Mouse (Mus musculus): Measurements from ENCODE around the gene Gpr153. TPM values are rescaled to one million over a fixed set of nuclear protein-coding genes. Genes with fewer than 3 reads are reported as not detected.
A peak's percentile ranks its signal among the peaks of the same experiment; 100 is the strongest.

The Gpr153 gene
- polyA plus RNA-seq, 1 experiment from 2014 or later, result 2.9 TPM

DNA sequence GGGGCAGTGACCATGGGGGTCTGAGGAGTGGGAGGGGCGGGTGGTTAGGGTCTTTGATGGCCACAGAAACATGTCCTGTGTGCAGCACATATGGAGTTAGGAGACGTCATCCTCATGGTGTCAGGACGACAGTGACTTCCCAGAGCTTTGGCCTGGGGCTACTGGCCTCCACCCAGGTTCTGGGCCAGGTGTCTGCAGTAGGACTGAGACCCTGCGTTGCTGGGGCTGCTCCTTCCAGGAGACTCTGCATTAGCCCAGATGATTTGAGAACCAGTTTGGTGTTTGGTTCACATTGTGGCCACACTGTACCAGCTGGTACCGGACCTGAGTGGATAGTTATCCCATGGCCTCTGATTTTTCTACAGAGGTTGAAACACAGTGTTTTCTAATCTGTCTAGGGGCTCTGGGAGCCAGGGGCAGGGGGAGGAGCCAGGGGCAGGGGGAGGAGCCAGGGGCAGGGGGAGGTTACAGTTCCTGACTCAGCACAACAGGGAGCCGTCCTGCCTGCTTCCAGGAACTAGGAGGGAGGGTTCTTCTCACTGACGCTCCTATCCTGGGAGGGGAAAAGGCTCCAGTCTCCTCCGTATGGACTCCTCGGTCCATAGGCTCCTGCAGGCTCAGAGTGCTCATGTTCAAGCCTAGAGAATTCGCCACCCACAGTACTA is 10.4 kb upstream of the Gpr153 start:
- peak overlapping the region; percentile 17 for H3K4me2 ChIP-seq (replicated peaks; ENCODE audit: low read depth)
- H3K27me3 ChIP-seq (replicated peaks; ENCODE audit: control insufficient read depth, insufficient read depth, low read length), result no peaks in the 10 kb centered on the region
- WGBS, result 41% methylated on average over 10 of the region's 10 CpGs
- no peak overlapping the region for H3K4me3 ChIP-seq (ENCODE audit: low read depth, low read length)
- peak; percentile 55; the same call in 1 of the 2 replicates for ATAC-seq
- 0 out of 2 replicates have a peak overlapping the region, but pooled peaks have one; percentile 17 for H3K9ac ChIP-seq (ENCODE audit: low read depth, low read length)
- no peaks in the 10 kb centered on the region; the same call in 1 of the 2 replicates for H3K36me3 ChIP-seq (ENCODE audit: control insufficient read depth, insufficient read depth)
- H3K4me1 ChIP-seq (replicated peaks; ENCODE audit: control insufficient read depth, insufficient read depth, low read length), result peaks cover 4% of the 10 kb centered on the region; the same call in 1 of the 2 replicates
- peak overlapping the region; percentile 62 for H3K27ac ChIP-seq (ENCODE audit: low read depth, low read length)
- TF ChIP-seq CTCF (IDR thresholded peaks at IDR 0.05; ENCODE audit: low read depth), result no peak
- H3K9me3 ChIP-seq (ENCODE audit: control insufficient read depth), result no peaks in the 10 kb centered on the region

- ATAC-seq, result peak; percentile 28; the same call in 1 of the 2 replicates
- Histone ChIP-seq H3K4me2 (replicated peaks; ENCODE audit: low read depth) (peak overlapping the region; percentile 17), H3K4me1 (replicated peaks; ENCODE audit: control insufficient read depth, insufficient read depth, low read length) (peaks cover 4% of the 10 kb centered on the region; the same call in 1 of the 2 replicates), H3K27me3 (replicated peaks; ENCODE audit: control insufficient read depth, insufficient read depth, low read length) (no peaks in the 10 kb centered on the region), H3K4me3 (ENCODE audit: low read depth, low read length) (no peak overlapping the region), H3K9me3 (ENCODE audit: control insufficient read depth) (no peaks in the 10 kb centered on the region), H3K27ac (ENCODE audit: low read depth, low read length) (peak overlapping the region; percentile 62), H3K36me3 (ENCODE audit: control insufficient read depth, insufficient read depth) (no peaks in the 10 kb centered on the region; the same call in 1 of the 2 replicates), H3K9ac (ENCODE audit: low read depth, low read length) (0 out of 2 replicates have a peak overlapping the region, but pooled peaks have one; percentile 17)
- TF ChIP-seq CTCF (IDR thresholded peaks at IDR 0.05; ENCODE audit: low read depth), result no peak
- WGBS, result 46% methylated on average over 4 of the region's 4 CpGs
Measured at GRCm38 (mm10) chr4:152264177-152264530, 9.9 kb upstream of the Gpr153 start.

DNA sequence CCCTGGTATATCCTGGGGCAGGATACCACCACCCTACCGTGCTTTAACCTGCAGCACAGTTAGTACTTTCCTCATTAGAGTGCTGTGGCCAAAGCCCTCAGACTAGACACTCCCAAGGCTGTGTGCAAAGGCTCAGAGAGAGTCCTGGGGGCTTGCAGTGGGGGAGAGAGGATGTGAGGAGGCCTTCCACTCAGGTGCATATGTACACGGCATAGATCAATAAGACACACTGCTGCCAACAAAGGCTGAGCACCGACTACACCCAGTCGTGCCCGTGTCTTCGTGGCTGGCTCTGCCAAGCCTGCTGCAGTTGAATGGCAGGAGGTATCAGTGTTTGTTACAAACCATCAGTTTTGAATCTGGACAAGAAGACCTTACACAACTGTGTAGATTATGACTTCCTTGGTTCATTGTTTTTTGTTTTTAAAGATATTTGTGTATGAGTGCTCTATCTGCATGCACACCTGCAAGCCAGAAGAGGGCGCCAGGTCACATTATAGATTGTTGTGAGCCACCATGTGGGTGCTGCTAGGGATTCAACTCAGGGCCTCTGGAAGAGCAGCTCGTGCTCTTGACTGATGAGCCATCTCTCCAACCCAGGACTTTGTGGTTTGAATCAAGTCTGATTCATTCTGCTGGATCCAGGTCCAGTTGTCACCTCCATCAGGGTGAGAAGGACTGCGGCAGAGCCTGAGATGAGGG is 9.0 kb upstream of the Gpr153 start:
- TF ChIP-seq CTCF (IDR thresholded peaks at IDR 0.05; ENCODE audit: low read depth), result peak; percentile 64
- WGBS, result 87% methylated on average over 9 of the region's 9 CpGs
- 0 out of 2 replicates have a peak overlapping the region, but pooled peaks have one; percentile 62 for H3K27ac ChIP-seq (ENCODE audit: low read depth, low read length)
- no peak overlapping the region for H3K4me3 ChIP-seq (ENCODE audit: low read depth, low read length)
- H3K36me3 ChIP-seq (ENCODE audit: control insufficient read depth, insufficient read depth), result no peaks in the 10 kb centered on the region; the same call in 1 of the 2 replicates
- no peak for ATAC-seq
- no peaks in the 10 kb centered on the region for H3K27me3 ChIP-seq (replicated peaks; ENCODE audit: control insufficient read depth, insufficient read depth, low read length)
- peaks cover 4% of the 10 kb centered on the region; the same call in 1 of the 2 replicates for H3K4me1 ChIP-seq (replicated peaks; ENCODE audit: control insufficient read depth, insufficient read depth, low read length)
- no peak overlapping the region for H3K4me2 ChIP-seq (replicated peaks; ENCODE audit: low read depth)
- H3K9ac ChIP-seq (ENCODE audit: low read depth, low read length), result no peak overlapping the region
- H3K9me3 ChIP-seq (ENCODE audit: control insufficient read depth), result no peaks in the 10 kb centered on the region

DNA sequence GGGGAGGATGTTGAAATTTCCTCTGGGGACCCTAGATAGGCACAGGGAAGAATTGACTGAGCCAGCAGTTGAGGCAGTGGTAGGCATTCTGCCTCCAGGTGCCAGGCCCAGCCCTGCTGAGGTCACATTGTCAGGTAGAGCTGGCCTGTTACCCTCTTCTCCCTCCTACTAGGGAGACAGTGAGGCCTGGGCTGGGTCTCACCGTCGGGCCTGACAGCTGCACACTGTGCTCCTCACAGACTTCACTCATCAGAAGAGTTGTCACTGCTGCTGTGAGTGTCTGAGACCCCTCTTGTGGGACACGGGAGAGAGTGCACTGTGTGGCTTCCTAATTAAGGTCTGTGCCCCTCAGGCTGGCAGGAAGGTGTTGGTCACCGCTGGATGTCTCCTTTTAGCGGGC is 8.2 kb upstream of the Gpr153 start:
- WGBS, result 72% methylated on average over 5 of the region's 5 CpGs
- H3K27me3 ChIP-seq (replicated peaks; ENCODE audit: control insufficient read depth, insufficient read depth, low read length), result no peaks in the 10 kb centered on the region
- no peak overlapping the region for H3K27ac ChIP-seq (ENCODE audit: low read depth, low read length)
- H3K36me3 ChIP-seq (ENCODE audit: control insufficient read depth, insufficient read depth), result no peaks in the 10 kb centered on the region; the same call in 1 of the 2 replicates
- H3K9me3 ChIP-seq (ENCODE audit: control insufficient read depth), result no peaks in the 10 kb centered on the region
- no peak overlapping the region for H3K9ac ChIP-seq (ENCODE audit: low read depth, low read length)
- peaks cover 4% of the 10 kb centered on the region; the same call in 1 of the 2 replicates for H3K4me1 ChIP-seq (replicated peaks; ENCODE audit: control insufficient read depth, insufficient read depth, low read length)
- no peak overlapping the region for H3K4me3 ChIP-seq (ENCODE audit: low read depth, low read length)
- ATAC-seq, result no peak
- H3K4me2 ChIP-seq (replicated peaks; ENCODE audit: low read depth), result no peak overlapping the region
- no peak for TF ChIP-seq CTCF (IDR thresholded peaks at IDR 0.05; ENCODE audit: low read depth)

GRCm38 (mm10) chr4:152266236-152266895 is 7.7 kb upstream of the Gpr153 start:
- H3K4me3 ChIP-seq (ENCODE audit: low read depth, low read length), result no peak overlapping the region
- no peak overlapping the region for H3K4me2 ChIP-seq (replicated peaks; ENCODE audit: low read depth)
- no peak overlapping the region for H3K9ac ChIP-seq (ENCODE audit: low read depth, low read length)
- no peak overlapping the region for H3K27ac ChIP-seq (ENCODE audit: low read depth, low read length)
- no peaks in the 10 kb centered on the region for H3K9me3 ChIP-seq (ENCODE audit: control insufficient read depth)
- no peaks in the 10 kb centered on the region for H3K27me3 ChIP-seq (replicated peaks; ENCODE audit: control insufficient read depth, insufficient read depth, low read length)
- no peak for ATAC-seq
- TF ChIP-seq CTCF (IDR thresholded peaks at IDR 0.05; ENCODE audit: low read depth), result no peak
- 59% methylated on average over 10 of the region's 10 CpGs for WGBS
- no peaks in the 10 kb centered on the region; the same call in 1 of the 2 replicates for H3K36me3 ChIP-seq (ENCODE audit: control insufficient read depth, insufficient read depth)
- H3K4me1 ChIP-seq (replicated peaks; ENCODE audit: control insufficient read depth, insufficient read depth, low read length), result peaks cover 4% of the 10 kb centered on the region; the same call in 1 of the 2 replicates
